Mouse (Mus musculus) heart, adult 2 months (tissue): ENCODE measurements around the gene Oscp1. TPM values are rescaled to one million over a fixed set of nuclear protein-coding genes. Genes with fewer than 3 reads are reported as not detected.

ENCODE experiments used
- DNase-seq, 2 experiments: peaks; one replicate each; pipeline ENCODE4 v3.0.0; 2021
- H3K27ac ChIP-seq: fragments of 200-600 bp; 2 replicates; pipeline ENCODE4 v1.8.1; 2022
- H3K27me3 ChIP-seq: fragments of 200-500 bp; 2 replicates; pipeline ENCODE4 v1.6.1; 2012; ENCODE audit warnings: mild to moderate bottlenecking, low read length, inconsistent platforms, mixed read lengths; ENCODE audit not compliant: control insufficient read depth, insufficient read depth
- H3K36me3 ChIP-seq: fragments of 200-500 bp; 2 replicates; pipeline ENCODE4 v1.6.1; 2012; ENCODE audit warnings: low read length, inconsistent platforms; ENCODE audit not compliant: control insufficient read depth, insufficient read depth
- H3K4me1 ChIP-seq: fragments of 200-500 bp; 2 replicates; pipeline ENCODE4 v1.6.1; 2011; ENCODE audit warnings: low read length; ENCODE audit not compliant: control insufficient read depth, insufficient read depth
- H3K4me3 ChIP-seq: fragments of 200-600 bp; 2 replicates; pipeline ENCODE4 v1.8.1; 2022
- H3K79me2 ChIP-seq: fragments of 200-500 bp; replicated peaks from 2 replicates; pipeline ENCODE4 v1.6.1; 2012; ENCODE audit warnings: mild to moderate bottlenecking, inconsistent platforms, low read length, moderate library complexity, mixed read lengths; ENCODE audit not compliant: control insufficient read depth, insufficient read depth
- H3K9ac ChIP-seq: fragments of 200-500 bp; 2 replicates; pipeline ENCODE4 v1.6.1; 2012; ENCODE audit warnings: low read depth, mild to moderate bottlenecking, control low read depth, inconsistent platforms, low read length, mixed read lengths
- CTCF ChIP-seq: fragments of 200-600 bp; IDR thresholded peaks from 2 replicates; pipeline ENCODE4 v1.8.1; 2022; ENCODE audit warnings: antibody characterized with exemption, mild to moderate bottlenecking, moderate library complexity
- EP300 ChIP-seq: fragments of 200-500 bp; IDR thresholded peaks from 2 replicates; pipeline ENCODE4 v1.6.1; 2011; ENCODE audit warnings: low read depth, low read length, control low read depth; ENCODE audit not compliant: insufficient read depth
- POLR2A ChIP-seq: fragments of 200-500 bp; IDR thresholded peaks from 2 replicates; pipeline ENCODE4 v1.6.1; 2011; ENCODE audit warnings: mild to moderate bottlenecking, low read depth, low read length, control low read depth; ENCODE audit not compliant: insufficient read depth
- WGBS: fragments of 180-500 bp; shearing (Covaris S2); methylation state at CpG from one replicate; pipeline ENCODE4 v1.1.7; 2018; 5-methylcytosine and 5-hydroxymethylcytosine counted together
- intact Hi-C: fragments of 180-260 bp; cut with DNase I; formaldehyde crosslinking; loops from one replicate; pipeline ENCODE4 v1.15.1; 2025
- polyA plus RNA-seq: library from polyadenylated mRNA; depleted of rRNA; stranded (reverse); fragments of >200 nt; gene quantifications from 2 replicates; pipeline ENCODE4 v1.2.3, GENCODE M21; 2012
- total RNA-seq, 2 experiments: library from RNA; stranded (reverse); gene quantifications; 2 replicates each; pipeline ENCODE4 v1.2.3; 2021

Gene Oscp1
- total and polyA plus RNA-seq, 3 experiments: 1.00 to 2.8 (median 1.6) TPM

DNA sequence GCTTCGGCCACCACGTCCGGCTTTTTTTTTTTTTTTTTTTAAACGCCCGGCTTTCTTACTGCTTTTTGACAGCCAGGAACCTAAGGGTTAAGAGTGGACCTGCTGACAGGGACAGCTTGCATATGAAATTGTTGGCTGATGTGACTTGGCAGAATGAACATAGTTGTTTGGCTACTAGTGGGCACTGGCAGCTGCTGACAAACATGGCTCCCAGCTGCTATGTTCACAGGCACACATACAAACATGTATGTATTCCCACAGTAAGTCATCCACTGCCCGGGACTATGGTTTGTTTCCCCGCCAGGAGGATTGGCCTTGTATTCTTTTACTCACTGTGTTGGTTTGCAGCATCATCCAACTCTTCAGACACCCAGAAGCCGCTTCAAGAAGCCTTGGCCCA lies 58.8 kb downstream of the Oscp1 start:
- no peak for DNase-seq
- H3K4me1 ChIP-seq: peaks cover 13% of the 10 kb centered on the region

DNA sequence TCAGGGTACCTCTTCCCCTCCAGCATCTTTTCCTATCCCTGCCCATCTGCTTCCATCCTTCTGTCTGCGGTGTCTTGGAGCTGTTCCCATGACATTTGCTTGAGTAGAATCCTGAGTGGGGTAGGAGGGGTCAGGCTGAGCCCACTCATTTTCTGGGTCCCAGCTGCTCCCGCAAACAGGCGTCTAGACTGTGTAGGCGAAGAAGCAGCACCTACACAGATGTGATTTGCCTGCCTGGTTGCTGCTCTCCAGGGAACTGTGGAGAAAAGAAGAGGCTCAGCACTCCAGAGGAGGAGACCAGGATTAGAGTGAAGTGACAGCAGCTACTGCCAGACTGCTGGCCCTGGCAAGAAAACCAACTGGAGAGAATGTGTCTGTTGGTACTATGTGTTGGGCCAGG lies 60.3 kb downstream of the Oscp1 start:
- TF ChIP-seq POLR2A (no peak), CTCF (no peak), EP300 (no peak)
- H3K27ac ChIP-seq: no peak overlapping the region
- no peak for DNase-seq
- H3K4me3 ChIP-seq: no peak overlapping the region
- 79% methylated on average over 4 of the region's 4 CpGs for WGBS
- intact Hi-C loops: no loop called here
- peaks cover 9% of the 10 kb centered on the region for H3K4me1 ChIP-seq
- H3K9ac ChIP-seq: no peak overlapping the region
- H3K79me2 ChIP-seq: peaks cover 14% of the 10 kb centered on the region
- H3K27me3 ChIP-seq: no peaks in the 10 kb centered on the region
- H3K36me3 ChIP-seq: no peaks in the 10 kb centered on the region

More for the DNA sequence above, 58.8 kb downstream of the Oscp1 start:
- no peak overlapping the region for H3K9ac ChIP-seq
- H3K27ac ChIP-seq: no peak overlapping the region
- WGBS: 72% methylated on average over 8 of the region's 8 CpGs
- TF ChIP-seq POLR2A (no peak), EP300 (no peak), CTCF (no peak)
- H3K4me3 ChIP-seq: no peak overlapping the region
- intact Hi-C loops: no loop called here
- H3K36me3 ChIP-seq: no peaks in the 10 kb centered on the region
- peaks cover 13% of the 10 kb centered on the region for H3K79me2 ChIP-seq
- H3K27me3 ChIP-seq: no peaks in the 10 kb centered on the region

DNA sequence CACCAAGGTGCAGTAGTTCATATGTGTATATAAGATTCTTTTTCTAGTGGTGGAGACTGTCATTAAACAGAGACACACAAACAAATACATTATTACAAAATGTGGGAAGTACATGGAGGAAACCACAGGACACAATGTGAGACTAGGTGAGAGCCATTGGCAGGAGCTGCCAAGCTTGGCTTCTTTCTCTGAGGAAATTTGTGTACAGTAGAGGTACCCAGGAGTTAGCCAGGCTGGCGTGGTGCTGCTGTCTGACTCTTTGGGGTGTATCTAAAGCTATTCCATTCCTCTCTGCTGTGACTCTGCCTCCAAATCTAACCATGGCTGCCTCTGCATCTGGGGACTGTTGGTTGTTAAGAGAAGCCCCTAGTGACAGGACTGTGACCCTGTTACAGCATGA lies 60.7 kb downstream of the Oscp1 start:
- DNase-seq: no peak
- H3K27ac ChIP-seq: no peak overlapping the region
- WGBS: 79% methylated on average over 1 of the region's 1 CpGs
- intact Hi-C loops: no loop called here
- H3K4me1 ChIP-seq: peaks cover 5% of the 10 kb centered on the region
- no peaks in the 10 kb centered on the region for H3K27me3 ChIP-seq
- H3K36me3 ChIP-seq: peaks cover 2% of the 10 kb centered on the region; the same call in 1 of the 2 replicates
- no peak for TF ChIP-seq POLR2A
- TF ChIP-seq EP300: no peak
- no peak for TF ChIP-seq CTCF
- H3K79me2 ChIP-seq: peaks cover 13% of the 10 kb centered on the region; the same call in 1 of the 2 replicates
- H3K9ac ChIP-seq: no peak overlapping the region
- H3K4me3 ChIP-seq: no peak overlapping the region

DNA sequence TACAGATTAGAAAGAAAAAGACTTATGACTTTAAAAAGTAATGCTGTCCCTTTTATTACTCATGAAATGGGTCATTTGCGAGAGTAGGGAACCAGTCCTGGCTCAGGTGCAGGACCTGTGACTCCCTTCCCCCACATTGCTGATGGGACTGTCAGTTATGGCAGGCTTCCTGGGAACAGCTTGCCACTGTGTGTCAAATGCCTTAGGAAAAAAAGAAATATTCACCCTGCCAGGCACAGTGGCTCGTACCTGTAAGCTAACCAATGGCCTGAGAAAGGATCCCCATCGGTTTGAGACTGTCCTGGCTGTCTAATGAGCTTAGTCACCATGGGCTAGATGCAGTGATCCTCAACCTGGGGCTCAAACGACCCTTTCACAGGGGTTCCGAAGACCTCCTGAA lies 61.7 kb downstream of the Oscp1 start:
- peaks cover 2% of the 10 kb centered on the region; the same call in 1 of the 2 replicates for H3K36me3 ChIP-seq
- intact Hi-C loops: no loop called here
- peaks cover 5% of the 10 kb centered on the region for H3K4me1 ChIP-seq
- H3K27ac ChIP-seq: no peak overlapping the region; the same call in 1 of the 2 replicates
- WGBS: 81% methylated on average over 5 of the region's 5 CpGs
- peaks cover 11% of the 10 kb centered on the region; the same call in 1 of the 2 replicates for H3K79me2 ChIP-seq
- no peak for DNase-seq
- H3K9ac ChIP-seq: no peak overlapping the region
- H3K27me3 ChIP-seq: no peaks in the 10 kb centered on the region
- H3K4me3 ChIP-seq: no peak overlapping the region
- TF ChIP-seq EP300 (no peak), POLR2A (no peak), CTCF (no peak)

DNA sequence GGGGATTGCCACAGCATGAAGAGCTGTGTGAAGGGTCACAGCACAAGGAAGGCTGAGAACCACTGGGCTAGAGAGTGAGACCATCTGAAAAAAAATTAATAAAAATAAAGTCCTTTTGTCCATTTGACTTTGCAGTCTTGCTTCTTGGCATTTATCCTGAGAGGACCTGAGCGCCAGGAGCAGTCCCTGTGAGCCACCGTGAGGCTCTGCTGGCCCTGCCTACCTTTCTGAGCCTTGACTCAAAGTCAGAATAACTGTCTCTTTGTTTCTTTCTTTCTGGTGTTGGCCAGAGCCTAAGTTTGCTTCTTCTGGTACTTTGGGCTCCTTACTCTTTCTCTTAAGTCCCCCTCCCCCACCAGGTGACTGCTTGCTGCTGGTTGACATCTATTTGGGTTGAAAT lies 62.1 kb downstream of the Oscp1 start:
- Histone ChIP-seq H3K27me3 (no peaks in the 10 kb centered on the region), H3K27ac (no peak overlapping the region; the same call in 1 of the 2 replicates), H3K79me2 (peaks cover 11% of the 10 kb centered on the region; the same call in 1 of the 2 replicates), H3K4me1 (peaks cover 5% of the 10 kb centered on the region), H3K36me3 (peaks cover 2% of the 10 kb centered on the region; the same call in 1 of the 2 replicates), H3K4me3 (no peak overlapping the region), H3K9ac (no peak overlapping the region)
- TF ChIP-seq CTCF (no peak), EP300 (no peak), POLR2A (no peak)
- no peak for DNase-seq
- intact Hi-C loops: no loop called here
- WGBS: 63% methylated on average over 2 of the region's 2 CpGs

DNA sequence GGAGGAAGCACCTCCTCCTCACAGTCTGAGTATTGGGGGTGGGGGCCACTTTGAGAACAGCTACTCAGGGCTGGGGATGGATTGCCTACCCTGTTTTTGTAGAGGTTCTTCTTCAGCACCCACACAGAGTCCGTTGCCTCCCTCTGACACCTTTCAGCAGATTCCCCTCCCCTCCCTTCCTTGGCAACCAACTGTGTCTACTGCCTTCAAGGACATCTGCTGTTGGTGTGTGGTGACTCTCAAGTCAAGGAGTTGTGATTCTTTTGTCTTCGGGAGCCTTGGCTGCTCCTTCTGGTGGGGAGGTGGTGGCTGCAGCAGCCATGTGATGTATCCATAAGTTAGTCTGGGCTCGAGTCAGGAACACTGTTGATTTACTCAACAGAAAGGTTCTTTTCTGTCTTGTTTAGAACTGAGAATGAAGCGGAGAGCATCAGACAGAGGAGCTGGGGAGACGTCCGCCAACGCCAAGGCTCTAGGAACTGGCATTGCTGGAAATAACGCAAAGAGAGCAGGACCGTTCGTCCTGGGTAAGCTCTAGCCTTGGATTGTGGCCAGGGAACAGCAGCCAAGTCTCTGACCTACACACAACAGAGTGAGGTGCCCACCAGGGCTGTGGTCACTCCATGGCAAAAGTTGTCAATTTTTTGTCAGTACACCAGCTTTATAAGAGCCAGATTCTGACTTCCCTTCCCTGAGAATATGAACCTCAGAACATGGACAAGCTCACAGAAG lies 65.1 kb downstream of the Oscp1 start:
- intact Hi-C loops: no loop called here
- no peak for TF ChIP-seq CTCF
- TF ChIP-seq POLR2A: no peak
- TF ChIP-seq EP300: no peak
- Histone ChIP-seq H3K27me3 (no peaks in the 10 kb centered on the region), H3K9ac (no peak overlapping the region), H3K27ac (no peak overlapping the region), H3K4me3 (no peak overlapping the region), H3K36me3 (peaks cover 2% of the 10 kb centered on the region; the same call in 1 of the 2 replicates), H3K79me2 (peaks cover 6% of the 10 kb centered on the region; the same call in 1 of the 2 replicates), H3K4me1 (peaks cover 5% of the 10 kb centered on the region; the same call in 1 of the 2 replicates)
- 62% methylated on average over 10 of the region's 10 CpGs for WGBS
- no peak for DNase-seq
